Mouse (Mus musculus) left cerebral cortex, adult 18-20 months (tissue): ENCODE measurements at regions not wholly inside any gene's neighbourhood (a gene's known extent, or its start where the extent isn't known, plus 50 kb on each side); places are given as distances from the start of the nearest gene placed in this dataset.

ENCODE experiments used
- DNase-seq, 2 experiments: peaks; one replicate each; pipeline ENCODE4 v3.0.0; 2021 to 2022; ENCODE audit warnings: low spot score in 2 of 2, mixed read lengths in 1 of 2

- no peak for DNase-seq
These were observed 53.2 kb downstream of the Gpr6 start for GRCm38 (mm10) chr10:41018888-41019287.

- no peak for DNase-seq
These were observed 55.5 kb downstream of the Gpr6 start for GRCm38 (mm10) chr10:41016547-41016946.

DNA sequence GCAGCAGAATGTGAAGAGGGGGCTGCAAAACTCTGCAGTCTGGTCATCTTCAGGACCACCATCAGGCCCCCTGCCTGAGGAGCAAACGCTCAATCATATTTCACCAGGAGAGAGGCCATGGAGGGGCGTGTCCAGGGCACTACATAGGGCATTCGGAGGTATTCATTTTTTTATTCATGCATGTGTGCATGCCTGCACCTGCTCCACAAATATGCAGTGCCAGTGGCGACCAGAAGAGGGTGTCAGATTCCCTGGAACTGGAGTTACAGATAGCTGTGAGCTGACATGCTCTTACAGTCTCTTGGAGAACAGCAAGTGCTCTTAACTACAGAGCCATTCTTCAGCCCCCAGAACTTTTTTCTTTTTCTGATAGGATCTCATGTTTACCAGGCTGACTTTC, 56.4 kb downstream of the Gpr6 start:
- DNase-seq: peak; percentile 73 to 80

GRCm38 (mm10) chr10:41010585-41010984, 61.5 kb downstream of the Gpr6 start:
- no peak for DNase-seq

DNA sequence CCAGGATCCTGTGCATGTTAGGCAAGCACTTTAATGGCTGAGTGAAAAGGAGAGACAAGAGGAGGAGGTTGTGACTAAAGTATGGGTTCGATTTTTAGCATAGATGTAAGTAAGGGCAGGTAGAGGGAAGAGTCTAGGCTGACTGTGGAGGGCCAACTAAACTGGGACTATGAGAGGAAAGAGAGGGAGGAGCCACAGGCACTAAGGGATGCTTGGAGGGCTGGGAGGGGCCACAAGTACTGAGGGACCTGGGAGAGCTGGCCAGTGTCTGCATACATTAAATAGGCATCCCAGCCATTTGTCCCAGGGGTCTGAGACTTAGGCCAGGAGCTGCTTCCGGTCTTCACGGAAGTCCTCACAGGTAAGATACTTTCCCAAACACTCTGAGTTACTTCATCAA, 64.2 kb downstream of the Gpr6 start:
- no peak for DNase-seq

DNA sequence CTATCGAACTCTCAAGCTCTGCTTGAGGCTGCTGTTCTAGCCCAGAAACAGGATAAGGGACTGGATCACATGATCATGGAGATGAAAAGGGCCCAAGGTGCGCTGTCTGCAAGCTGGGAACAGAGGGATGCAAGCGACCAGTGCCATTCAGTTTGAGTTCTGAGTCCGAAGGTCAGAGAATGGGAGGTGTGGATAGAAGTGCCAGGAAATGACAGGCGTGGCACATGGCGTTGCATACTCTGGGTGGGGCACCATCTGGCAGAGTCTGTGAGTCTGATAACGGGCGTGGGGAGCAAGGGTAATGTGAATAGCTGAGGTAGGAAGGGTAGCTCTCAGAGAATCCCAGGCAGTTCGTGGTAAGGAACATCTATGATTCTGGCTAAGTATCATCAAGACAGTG, 65.5 kb downstream of the Gpr6 start:
- no peak for DNase-seq

DNA sequence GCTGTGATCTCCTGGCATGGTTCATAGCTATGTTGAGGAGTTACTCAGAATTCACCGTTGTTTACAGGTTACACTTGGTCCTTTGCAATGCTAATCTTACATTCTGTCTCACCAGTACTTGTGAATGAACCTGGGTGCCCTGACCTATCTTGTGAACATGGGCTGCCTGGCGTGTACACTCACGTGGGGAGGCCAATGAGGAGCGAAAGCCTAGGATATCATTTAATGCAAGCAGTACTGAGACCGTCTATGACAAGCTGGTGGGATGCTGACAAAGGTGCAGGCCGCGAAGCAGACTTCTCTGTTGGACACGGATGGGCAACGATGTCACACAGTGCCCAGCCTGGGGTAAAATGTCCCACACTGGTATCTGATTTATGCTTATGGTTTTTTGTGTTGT, 66.3 kb downstream of the Gpr6 start:
- DNase-seq: no peak

DNA sequence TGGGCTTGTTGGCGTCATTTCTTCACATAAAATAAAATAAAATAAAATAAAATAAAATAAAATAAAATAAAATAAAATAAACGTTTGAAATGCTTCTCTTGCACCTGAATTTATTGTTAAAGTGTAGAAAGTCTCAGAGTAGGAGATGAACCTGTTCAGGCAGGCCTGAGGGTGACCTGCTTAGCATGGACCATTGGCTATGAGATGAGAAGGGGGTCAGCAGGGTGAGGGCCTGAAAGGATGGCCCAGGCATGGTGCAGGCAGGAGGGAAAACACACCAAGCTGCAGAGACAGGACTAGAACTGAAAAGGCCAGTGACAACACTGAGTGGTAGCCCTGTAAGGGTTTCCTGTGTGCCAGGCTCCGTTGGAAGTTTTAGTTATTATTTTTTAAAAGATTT, 67.3 kb downstream of the Gpr6 start:
- DNase-seq: no peak

- peak; percentile 63 to 64 for DNase-seq
These were observed 67.9 kb downstream of the Gpr6 start for GRCm38 (mm10) chr10:41004044-41004689.

DNA sequence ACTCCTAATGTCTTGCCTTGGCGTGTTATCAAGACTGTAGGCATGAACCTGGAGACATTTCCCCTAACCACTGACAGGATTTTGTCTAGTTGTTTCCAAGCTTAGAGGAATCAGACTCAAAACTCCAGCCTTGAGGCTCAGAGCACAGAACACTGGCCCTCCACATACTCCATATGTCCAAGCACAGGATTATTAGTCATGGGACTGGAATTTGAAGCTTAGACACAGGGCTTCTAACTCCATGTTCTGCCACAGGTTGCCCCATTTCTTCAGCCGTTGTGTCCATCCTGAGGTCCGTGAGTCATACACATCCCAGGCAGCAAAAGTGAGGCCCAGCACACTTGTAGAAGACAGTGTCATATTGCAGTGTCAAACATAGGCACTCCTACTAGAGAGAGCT, 68.9 kb downstream of the Gpr6 start:
- no peak for DNase-seq

GRCm38 (mm10) chr10:41000965-41001364, 71.1 kb downstream of the Gpr6 start:
- no peak for DNase-seq

GRCm38 (mm10) chr10:40999486-40999885, 72.6 kb downstream of the Gpr6 start:
- no peak for DNase-seq

DNA sequence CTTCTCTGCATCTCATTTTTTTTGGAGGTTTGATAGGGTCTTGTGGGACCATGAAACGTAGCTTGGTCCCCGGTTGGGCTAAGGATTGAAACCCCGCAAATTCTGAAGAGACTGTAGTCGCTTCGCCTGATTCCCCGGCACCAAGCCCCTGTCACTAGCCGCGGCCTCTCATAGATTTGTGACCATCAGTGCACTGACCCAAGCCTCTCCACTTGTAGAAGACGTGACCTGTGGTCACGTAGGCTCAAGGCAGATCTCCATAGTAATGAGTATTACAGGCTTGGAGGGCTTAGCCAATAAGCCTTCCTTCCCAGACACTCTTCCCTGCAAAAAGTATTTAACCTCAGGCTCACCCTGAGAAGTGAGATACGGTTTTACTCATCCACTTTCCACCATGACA, 73.3 kb downstream of the Gpr6 start:
- DNase-seq: no peak

DNA sequence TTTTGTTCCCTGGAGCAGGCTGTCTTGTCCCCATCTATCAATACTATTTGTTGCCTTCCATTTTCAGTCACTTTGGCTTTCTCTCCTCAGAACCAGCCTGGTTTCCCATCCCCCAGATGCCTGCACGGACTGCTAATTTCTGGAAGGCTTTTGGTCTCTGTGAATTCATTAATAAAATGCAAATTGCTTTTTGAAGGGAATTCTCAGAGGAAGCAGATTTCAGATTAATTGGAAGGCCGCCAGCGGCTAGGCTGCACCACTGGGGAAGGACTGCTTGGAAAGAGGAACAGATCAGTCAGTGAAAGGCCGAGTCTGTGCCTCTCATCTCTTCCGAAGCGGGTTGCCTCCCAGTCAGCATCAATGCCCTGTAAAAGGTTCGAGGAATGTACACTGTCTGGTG, 73.8 kb downstream of the Gpr6 start:
- peak; percentile 20 to 22 for DNase-seq

DNA sequence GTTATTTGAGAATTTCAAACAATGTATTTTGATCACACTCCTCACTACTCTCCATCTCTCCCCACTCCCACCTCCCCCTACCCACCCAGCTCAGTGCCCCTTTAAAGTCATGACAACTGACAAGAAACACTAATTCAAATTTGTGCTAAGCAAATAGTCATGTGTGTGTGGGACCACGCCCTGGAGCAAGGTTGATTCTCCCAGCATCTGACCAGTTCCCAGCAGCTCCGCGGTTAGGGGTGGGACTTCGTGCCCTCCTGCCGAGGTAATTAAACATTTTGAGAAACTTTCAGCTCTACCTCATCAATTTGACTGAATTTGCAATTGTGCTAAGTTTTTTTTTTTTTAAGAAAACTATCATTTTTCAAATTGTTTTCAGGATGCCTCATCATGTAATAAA, 74.5 kb downstream of the Gpr6 start:
- DNase-seq: no peak
